Mouse (Mus musculus) testis, adult 2 months (tissue): ENCODE results near the gene Olfr1431. TPM values are rescaled to one million over a fixed set of nuclear protein-coding genes. Genes with fewer than 3 reads are reported as not detected.
"Not testable (repeated sequence)": the region's sequence is repeated elsewhere in the genome, so short reads cannot be mapped to it uniquely, and the experiment has no call there.

Source experiments
- H3K27ac ChIP-seq: fragments of 200-500 bp; 2 replicates; pipeline ENCODE4 v1.5.1; 2012; ENCODE audit warnings: low read depth, low read length; ENCODE audit not compliant: control insufficient read depth, insufficient read depth
- H3K27me3 ChIP-seq: fragments of 200-500 bp; 2 replicates; pipeline ENCODE4 v1.6.1; 2012; ENCODE audit warnings: mild to moderate bottlenecking, low read length, moderate library complexity; ENCODE audit not compliant: control insufficient read depth, insufficient read depth
- H3K36me3 ChIP-seq: fragments of 200-500 bp; 2 replicates; pipeline ENCODE4 v1.6.1; 2012; ENCODE audit warnings: mild to moderate bottlenecking, low read length; ENCODE audit not compliant: control insufficient read depth, insufficient read depth
- H3K4me1 ChIP-seq: fragments of 200-500 bp; 2 replicates; pipeline ENCODE4 v1.6.1; 2012; ENCODE audit warnings: low read length; ENCODE audit not compliant: control insufficient read depth, insufficient read depth
- H3K4me3 ChIP-seq: fragments of 200-500 bp; 2 replicates; pipeline ENCODE4 v1.5.1; 2012; ENCODE audit warnings: low read depth, mild to moderate bottlenecking, low read length, moderate library complexity, mixed read lengths; ENCODE audit not compliant: control insufficient read depth
- CTCF ChIP-seq: fragments of 200-500 bp; IDR thresholded peaks from 2 replicates; pipeline ENCODE4 v1.5.1; 2012; ENCODE audit warnings: low read depth, mild to moderate bottlenecking, inconsistent platforms, low read length, moderate library complexity; ENCODE audit not compliant: control insufficient read depth, insufficient read depth, insufficient replicate concordance
- POLR2A ChIP-seq: fragments of 200-500 bp; IDR thresholded peaks from 2 replicates; pipeline ENCODE4 v1.6.1; 2012; ENCODE audit warnings: low read depth, mild to moderate bottlenecking, inconsistent platforms, low read length, moderate library complexity; ENCODE audit not compliant: control insufficient read depth
- polyA plus RNA-seq: library from polyadenylated mRNA; depleted of rRNA; stranded (reverse); fragments of >200 nt; gene quantifications from 2 replicates; pipeline ENCODE4 v1.2.3, GENCODE M21; 2012; rRNA removed

Olfr1431 gene
- not detected in 2 replicates for polyA plus RNA-seq

DNA sequence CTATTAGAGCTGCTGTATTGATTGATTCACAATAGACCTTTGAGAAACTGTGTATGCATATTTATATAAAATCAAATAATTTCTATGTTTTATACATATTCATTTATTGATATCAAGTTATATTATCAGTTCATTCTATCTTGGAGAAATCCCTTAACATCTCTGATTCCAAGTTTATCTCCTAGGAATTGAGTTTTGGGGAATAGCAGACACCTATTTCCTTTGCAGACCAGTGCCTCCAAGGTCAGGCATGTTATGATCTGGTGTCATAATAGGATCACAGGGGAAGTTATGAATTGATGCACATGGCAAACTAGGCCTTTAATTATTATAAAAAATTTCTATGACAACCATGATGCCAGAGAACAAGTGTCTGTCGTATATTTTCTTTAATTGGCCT, at the start of gene Olfr1431:
TSS of gene Olfr1431 (plus strand) at position 301 of the 400 bp plus-strand sequence.
- Histone ChIP-seq H3K4me1 (no peaks in the 10 kb centered on the region), H3K27ac (no peak within 1 kb of the TSS), H3K27me3 (no peaks in the 10 kb centered on the region), H3K4me3 (no peak within 1 kb of the TSS), H3K36me3 (no peaks in the 10 kb centered on the region)
- no peak for TF ChIP-seq POLR2A
- TF ChIP-seq CTCF: no peak

DNA sequence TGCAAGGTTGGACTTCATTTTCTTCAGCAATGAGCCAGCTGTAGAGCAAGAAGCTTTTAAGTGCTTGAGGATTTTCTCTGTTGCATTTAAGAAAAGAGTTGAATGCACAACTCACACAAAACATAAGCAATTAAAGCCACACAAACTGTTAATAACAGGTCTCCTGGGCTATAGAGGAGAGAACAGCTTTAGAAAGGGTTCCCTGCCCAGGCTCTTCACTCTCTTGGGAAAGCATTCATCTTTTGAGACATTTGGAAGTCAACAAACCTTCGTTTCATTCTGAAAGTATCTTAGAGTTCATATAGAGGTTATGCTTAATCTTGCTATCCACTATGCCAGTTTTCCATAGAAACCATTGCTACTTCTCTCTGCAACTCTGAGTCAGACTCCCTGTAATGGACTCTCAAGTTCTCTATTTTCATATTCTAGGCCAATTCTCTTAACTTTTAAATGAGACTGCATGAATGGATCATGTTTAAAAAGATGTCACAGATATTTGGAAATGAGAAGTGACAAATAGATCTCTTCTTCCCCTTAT, 30.3 kb upstream of the Olfr1431 start, which contains the start of gene Olfr1555-ps1:
TSS of gene Olfr1555-ps1 (minus strand) at position 51 of the 538 bp plus-strand sequence.
- H3K36me3 ChIP-seq, H3K27ac ChIP-seq, H3K4me1 ChIP-seq, H3K4me3 ChIP-seq, H3K27me3 ChIP-seq: not testable (repeated sequence)

DNA sequence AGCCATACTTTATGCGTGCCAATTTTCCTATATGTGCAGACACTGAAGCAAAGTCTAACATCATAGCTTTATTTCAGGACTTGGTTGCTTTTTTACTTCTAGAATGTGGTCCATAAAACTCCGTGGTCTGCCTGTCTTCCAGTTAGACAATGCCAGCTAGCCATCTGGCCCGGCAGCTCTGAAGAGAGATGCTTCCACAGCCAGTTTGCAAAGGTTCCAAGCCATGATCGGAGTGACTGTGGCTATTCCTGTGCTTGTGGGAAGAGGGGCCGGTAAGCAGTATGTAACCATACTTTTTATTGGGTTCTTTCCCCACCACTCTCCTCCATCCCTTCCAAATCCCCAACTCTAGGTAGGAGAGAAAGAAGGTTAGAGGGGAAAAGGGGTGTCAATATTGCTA, 25.0 kb upstream of the Olfr1431 start:
- not testable (repeated sequence) for H3K27me3 ChIP-seq, H3K36me3 ChIP-seq, H3K27ac ChIP-seq, H3K4me3 ChIP-seq, H3K4me1 ChIP-seq

DNA sequence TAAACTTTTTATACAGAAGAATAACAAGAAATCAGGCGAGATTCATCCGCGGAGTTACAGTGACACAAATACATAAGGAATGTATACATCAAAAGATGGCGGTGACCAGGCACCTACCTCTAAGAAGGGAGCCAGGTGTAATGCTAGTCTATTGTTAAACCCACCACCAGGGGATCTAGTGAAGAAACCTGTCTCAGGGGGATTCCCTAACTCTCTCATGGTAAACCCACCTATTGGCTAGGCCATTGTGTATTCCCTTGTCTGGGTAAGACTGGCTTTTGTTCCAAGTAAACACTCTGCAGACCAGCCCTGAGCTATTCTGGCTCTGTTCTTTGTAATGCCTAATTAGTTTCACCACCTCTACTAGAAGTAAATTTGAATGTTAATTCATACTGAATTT, 1.4 kb upstream of the Olfr1431 start:
- H3K4me1 ChIP-seq, H3K36me3 ChIP-seq, H3K27me3 ChIP-seq, H3K4me3 ChIP-seq, H3K27ac ChIP-seq: not testable (repeated sequence)

DNA sequence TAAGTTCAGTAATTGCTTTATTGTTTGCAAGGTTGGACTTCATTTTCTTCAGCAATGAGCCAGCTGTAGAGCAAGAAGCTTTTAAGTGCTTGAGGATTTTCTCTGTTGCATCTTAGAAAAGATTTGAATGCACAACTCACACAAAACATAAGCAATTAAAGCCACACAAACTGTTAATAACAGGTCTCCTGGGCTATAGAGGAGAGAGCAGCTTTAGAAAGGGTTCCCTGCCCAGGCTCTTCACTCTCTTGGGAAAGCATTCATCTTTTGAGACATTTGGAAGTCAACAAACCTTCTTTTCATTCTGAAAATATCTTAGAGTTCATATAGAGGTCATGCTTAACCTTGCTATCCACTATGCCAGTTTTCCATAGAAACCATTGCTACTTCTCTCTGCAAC, 32.1 kb downstream of the Olfr1431 start, which contains the start of gene Olfr1432:
TSS of gene Olfr1432 (minus strand) at position 101 of the 400 bp plus-strand sequence.
- H3K36me3 ChIP-seq, H3K27me3 ChIP-seq, H3K4me1 ChIP-seq, H3K27ac ChIP-seq, H3K4me3 ChIP-seq: not testable (repeated sequence)

DNA sequence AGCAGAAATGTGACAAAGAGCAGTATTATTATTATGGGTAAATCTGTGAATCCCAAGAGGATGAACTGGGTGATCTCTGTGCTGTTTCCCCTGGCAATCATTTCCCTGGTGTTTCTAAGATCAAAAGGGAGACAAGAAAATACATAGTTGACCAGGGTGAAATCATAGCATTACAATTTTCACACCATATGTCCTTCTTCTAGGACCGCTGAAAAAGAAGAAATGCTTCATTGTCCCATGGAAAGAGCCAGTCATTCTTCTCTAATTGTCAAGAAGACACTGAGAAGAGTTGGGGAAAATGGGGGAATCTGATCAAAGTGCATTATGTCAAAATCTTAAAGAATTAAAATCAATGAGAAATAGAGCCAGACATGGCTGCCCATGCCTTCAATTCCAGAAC, 41.1 kb downstream of the Olfr1431 start, which contains the start of gene Olfr262:
TSS of gene Olfr262 (minus strand) at position 101 of the 400 bp plus-strand sequence.
- Histone ChIP-seq H3K27me3 (no peaks in the 10 kb centered on the region), H3K4me3 (no peak within 1 kb of the TSS), H3K36me3 (no peaks in the 10 kb centered on the region), H3K27ac (no peak within 1 kb of the TSS), H3K4me1 (no peaks in the 10 kb centered on the region)
- TF ChIP-seq POLR2A: no peak
- TF ChIP-seq CTCF: no peak

DNA sequence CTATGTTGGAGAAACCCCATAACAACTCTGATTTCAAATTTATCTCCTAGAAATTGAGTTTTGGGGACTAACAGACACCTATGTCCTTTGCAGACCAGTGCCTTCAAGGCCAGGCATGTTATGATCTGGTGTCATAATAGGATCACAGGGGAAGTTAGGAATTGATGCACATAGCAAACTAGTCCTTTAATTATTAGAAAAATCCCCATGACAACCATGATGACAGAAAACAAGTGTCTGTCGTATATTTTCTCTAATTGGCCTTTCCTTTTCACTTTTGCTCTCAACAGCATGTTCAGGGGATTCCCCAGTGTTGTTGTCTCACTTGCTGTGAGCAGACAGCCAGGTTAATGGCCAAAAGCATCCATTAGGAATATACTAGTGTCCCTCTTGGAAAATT, 60.3 kb downstream of the Olfr1431 start, which contains the start of gene Olfr235:
TSS of gene Olfr235 (plus strand) at position 301 of the 400 bp plus-strand sequence.
- Histone ChIP-seq H3K4me3 (no peak within 1 kb of the TSS), H3K36me3 (no peaks in the 10 kb centered on the region), H3K27me3 (no peaks in the 10 kb centered on the region), H3K4me1 (no peaks in the 10 kb centered on the region), H3K27ac (no peak within 1 kb of the TSS)
- TF ChIP-seq CTCF (no peak), POLR2A (no peak)

Other genes with a start within 250 kb of the Olfr1431 start
- 23.0 and 24.4 TPM in 2 replicates for gene Osbp, start 234.7 kb upstream of the Olfr1431 start, polyA plus RNA-seq
- not detected in 2 replicates for gene Olfr1423, start 159.3 kb upstream of the Olfr1431 start, polyA plus RNA-seq
- 0.12 TPM in 1 of 2 replicates, not detected in the other for gene Olfr1424, start 138.0 kb upstream of the Olfr1431 start, polyA plus RNA-seq
- not detected in 2 replicates for gene Olfr1425, start 122.9 kb upstream of the Olfr1431 start, polyA plus RNA-seq
- not detected in 2 replicates for gene Olfr1426, start 108.6 kb upstream of the Olfr1431 start, polyA plus RNA-seq
- gene Olfr1427, start 97.3 kb upstream of the Olfr1431 start, polyA plus RNA-seq: not detected in 2 replicates
- 0.09 TPM in 1 of 2 replicates, not detected in the other for gene Olfr1428, start 84.7 kb upstream of the Olfr1431 start, polyA plus RNA-seq
- gene Olfr76, start 77.4 kb upstream of the Olfr1431 start, polyA plus RNA-seq: 0.10 and 0.16 TPM in 2 replicates
- not detected in 2 replicates for gene Olfr1555-ps1, start 30.5 kb upstream of the Olfr1431 start, polyA plus RNA-seq
- 0.09 and 0.12 TPM in 2 replicates for gene Olfr1432, start 32.0 kb downstream of the Olfr1431 start, polyA plus RNA-seq
- gene Olfr262, start 41.0 kb downstream of the Olfr1431 start, polyA plus RNA-seq: 0.26 and 0.52 TPM in 2 replicates
- 0.10 TPM in 1 of 2 replicates, not detected in the other for gene Olfr235, start 60.4 kb downstream of the Olfr1431 start, polyA plus RNA-seq
- not detected in 2 replicates for gene Olfr1434, start 79.2 kb downstream of the Olfr1431 start, polyA plus RNA-seq
- not detected in 2 replicates for gene Olfr1436, start 98.5 kb downstream of the Olfr1431 start, polyA plus RNA-seq
- gene Olfr1437, start 124.5 kb downstream of the Olfr1431 start, polyA plus RNA-seq: not detected in 2 replicates
- not detected in 2 replicates for gene Olfr1438-ps1, start 135.3 kb downstream of the Olfr1431 start, polyA plus RNA-seq
- gene Olfr1440, start 186.6 kb downstream of the Olfr1431 start, polyA plus RNA-seq: not detected in 2 replicates
- gene Olfr1441, start 216.8 kb downstream of the Olfr1431 start, polyA plus RNA-seq: not detected in 2 replicates
- gene Pfpl, start 227.3 kb downstream of the Olfr1431 start, polyA plus RNA-seq: 0.02 TPM in 2 replicates